Mouse (Mus musculus) cerebral cortex, adult 2 months (tissue): ENCODE data around the gene 1700067P10Rik.

Source experiments
- WGBS: fragments of 180-500 bp; shearing (Covaris S2); methylation state at CpG from one replicate; pipeline ENCODE4 v1.1.7; 2018; 5-methylcytosine and 5-hydroxymethylcytosine counted together

1700067P10Rik gene

DNA sequence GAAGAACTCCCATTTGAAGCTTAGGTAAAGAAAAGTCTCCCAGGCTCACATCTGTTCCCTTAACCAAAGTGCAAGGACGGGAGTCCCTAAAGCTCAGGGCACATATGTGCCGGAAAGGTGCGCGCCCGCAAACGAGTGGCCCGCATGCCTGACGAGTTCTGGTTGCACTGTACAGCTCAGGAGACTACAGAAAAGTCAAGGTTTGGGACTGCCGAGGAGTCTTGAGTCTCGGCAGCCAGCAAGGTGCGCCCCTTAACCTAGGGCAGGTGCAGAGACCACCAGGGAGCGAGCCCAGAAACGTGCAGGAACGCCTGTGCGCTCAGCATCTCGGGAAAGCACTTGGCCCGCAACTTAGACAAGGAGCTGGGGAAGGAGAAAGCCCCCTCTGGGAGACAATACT, 7.2 kb downstream of the 1700067P10Rik start:
- WGBS = 14% methylated on average over 17 of the region's 17 CpGs

DNA sequence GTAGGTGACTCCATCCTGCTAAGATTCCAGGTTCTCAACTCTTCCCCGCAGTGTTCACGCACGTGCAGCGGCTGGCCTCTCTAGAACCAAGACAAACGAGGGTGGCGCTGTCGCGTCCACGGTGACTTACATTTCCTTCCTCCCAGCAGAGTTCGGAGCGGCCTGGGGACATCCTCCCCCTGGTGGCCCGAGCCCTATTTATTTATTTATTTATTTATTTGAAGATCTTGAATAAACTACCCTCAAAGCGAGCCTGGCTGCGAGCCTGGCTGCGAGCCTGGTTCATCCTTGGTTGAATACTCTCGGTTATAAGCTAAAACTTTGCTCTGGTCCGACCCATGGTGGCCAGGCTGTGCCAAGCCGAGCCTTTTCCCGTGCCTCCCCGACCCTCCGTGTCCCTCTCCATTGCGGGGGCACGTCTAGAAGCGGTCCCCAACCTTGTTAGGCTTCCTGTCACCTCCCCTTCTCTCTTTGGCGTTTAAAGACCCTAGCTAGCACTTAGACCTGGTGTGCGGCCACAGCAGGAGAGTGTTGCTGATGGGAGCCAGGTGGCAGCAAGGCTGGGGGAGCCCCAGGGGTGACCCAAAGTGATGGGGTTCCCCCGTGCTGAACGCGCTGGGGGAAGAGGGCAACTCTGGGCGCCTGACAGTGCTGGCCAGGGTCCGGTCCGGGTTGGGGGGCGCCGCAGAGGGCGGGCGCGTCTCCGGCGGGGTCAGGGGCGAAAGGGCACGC, 8.1 kb downstream of the 1700067P10Rik start:
- WGBS = 2% methylated on average over 40 of the region's 41 CpGs

DNA sequence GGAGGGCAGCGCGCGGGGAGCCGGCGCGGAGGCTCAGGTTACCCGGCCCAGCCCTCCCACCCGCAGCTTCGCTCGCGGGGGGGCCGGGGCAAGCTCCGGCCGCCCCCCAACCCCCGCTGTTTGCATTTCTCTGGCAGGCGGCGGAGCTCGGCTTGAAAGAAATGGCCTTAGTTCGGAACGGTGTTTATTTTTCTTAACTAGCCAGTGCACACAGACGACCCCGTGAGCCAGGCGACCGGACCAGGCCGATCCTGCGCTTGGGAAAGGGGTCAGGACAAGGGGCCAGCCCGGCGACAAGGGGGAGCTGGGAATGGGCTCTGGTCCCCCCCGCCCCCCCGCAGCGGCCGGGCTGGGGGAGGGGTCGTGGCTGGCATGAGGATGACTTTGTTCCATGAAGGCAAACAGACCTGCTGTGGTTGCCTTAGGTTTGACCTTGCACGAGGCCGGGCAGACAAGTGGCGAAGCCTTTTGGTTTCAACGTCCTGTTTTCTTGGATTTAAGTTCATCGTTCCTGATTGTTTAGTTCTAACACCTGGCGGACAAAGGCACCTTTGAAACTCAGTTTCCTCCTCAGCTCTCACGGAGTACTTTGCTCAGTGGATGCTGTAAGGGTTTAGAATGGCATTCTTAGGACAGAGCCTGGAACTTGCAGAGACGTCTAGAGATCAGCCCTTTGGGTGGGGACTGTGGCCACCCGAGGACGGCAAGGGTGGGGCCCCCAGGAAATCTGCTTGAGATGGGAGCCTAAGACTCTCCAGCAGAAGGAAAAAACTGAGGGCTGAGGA, 8.8 kb downstream of the 1700067P10Rik start:
- 2% methylated on average over 37 of the region's 43 CpGs for WGBS

DNA sequence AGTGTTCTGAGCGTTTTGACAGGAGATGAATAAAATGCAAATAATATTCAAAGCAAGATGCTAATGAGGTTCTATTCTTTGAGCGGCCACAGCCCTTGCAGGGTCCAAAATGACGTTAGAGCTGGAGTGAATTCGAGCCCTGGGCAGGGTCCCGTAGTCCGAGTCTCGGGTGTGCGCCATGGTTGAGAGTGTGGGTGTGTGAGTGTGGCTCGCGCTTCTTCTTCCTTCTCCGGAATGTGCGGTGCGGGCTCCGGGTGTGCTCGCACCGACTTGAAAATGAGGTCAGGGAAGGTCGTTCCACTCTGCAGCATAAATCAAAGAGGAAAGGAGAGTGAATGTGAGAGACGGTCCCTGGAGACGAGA, 9.4 kb downstream of the 1700067P10Rik start:
- under 1% methylated on average over 19 of the region's 19 CpGs for WGBS

DNA sequence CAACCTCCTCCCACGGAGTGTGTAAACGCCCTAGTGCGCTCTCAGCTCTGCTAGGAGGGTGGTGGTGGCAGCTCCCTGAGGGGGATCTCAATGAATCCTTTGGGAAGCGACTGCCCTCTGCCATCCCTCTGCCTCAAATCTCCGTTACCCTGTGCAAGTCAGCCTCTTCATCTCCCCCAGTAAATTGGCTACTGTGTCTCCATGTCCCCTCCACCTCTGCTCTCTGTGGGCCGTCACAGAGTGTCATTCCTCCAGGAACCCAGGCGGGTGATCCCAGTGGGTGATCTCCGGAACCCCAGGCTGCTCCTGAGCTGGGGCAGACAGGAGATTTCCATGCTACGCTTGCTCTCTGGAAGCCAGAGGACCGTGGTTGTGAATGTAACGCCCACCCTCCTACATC, 10.2 kb downstream of the 1700067P10Rik start:
- 11% methylated on average over 11 of the region's 11 CpGs for WGBS

DNA sequence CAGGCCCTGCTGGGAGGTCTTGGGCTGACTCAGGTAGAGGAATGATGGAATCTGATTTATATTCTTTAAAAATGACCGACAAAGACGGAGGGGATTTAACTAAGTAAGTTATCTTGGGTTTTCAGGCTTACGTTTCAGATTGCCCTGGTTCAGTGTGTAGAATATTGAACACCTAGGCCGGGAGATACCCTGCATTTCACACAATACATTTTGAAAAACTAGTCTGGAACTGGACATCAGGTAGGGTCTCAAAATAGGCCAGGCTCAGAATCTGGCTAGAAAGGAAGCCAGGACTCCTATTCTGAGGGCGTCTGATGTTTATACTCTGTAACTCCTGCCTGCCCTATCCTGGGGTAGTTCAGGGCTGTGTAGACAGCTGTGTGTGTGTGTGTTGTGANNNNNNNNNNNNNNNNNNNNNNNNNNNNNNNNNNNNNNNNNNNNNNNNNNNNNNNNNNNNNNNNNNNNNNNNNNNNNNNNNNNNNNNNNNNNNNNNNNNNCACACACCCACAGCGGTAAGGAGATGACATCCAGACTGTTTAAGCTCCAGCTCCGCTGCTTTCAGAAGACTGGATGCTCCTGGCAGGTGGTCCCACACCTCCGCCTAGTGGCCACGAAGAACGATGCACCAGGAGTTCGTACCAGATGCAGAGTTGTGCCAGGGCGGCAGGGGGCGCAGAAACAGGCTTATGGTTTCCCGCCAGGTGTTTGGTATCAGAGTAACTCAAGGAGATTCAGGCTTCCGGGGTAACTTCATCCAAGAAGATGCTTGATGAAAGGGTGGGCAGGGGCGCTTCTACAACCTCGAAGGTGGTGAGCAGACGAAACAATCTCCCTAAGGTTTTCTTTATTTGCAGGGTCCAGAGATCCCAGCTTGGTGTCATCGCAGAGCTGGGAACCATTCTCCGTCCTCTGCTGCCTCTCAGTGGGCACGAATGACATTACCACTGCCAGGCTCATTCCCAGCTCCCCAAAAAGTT, 11.6 kb downstream of the 1700067P10Rik start:
- 13% methylated on average over 20 of the region's 21 CpGs for WGBS

DNA sequence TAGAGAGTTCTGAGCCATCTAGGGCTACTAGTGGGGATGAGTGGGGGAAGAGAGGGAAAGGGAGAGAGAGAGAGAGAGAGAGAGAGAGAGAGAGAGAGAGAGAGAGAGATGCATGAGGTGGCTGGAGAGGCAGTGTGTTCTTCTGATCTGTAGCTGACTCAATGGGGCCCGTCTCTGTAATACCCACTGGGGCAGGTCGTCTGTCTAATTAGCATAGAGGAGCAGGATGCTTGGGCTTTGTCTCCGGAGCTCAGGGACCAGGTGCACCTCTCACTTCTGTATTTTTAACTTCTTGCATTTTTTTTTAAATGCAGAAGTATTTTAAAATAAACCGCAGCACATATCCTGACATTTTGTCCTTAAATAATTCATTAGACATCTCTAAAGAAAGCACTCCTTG, 18.2 kb downstream of the 1700067P10Rik start:
- 42% methylated on average over 4 of the region's 4 CpGs for WGBS

DNA sequence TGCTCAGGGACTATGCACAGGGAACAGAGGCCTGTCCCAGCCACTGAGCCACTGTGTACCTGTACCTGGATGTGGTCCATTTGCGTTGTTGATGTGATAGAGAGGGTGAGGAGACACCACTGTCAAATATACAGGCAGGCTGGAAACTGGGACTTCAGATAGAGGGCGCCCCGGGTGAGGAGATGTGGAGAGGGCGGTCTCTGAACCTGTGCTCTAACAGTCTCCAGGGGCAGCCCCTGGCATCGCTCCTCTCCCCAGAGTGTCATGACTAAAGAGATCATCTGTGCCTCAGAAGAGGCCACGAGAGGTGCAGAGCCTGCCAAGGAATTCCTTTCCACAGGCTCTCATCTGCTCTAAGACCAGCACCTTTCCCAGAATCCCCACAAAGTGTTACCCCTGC, 18.7 kb downstream of the 1700067P10Rik start:
- 70% methylated on average over 6 of the region's 6 CpGs for WGBS

DNA sequence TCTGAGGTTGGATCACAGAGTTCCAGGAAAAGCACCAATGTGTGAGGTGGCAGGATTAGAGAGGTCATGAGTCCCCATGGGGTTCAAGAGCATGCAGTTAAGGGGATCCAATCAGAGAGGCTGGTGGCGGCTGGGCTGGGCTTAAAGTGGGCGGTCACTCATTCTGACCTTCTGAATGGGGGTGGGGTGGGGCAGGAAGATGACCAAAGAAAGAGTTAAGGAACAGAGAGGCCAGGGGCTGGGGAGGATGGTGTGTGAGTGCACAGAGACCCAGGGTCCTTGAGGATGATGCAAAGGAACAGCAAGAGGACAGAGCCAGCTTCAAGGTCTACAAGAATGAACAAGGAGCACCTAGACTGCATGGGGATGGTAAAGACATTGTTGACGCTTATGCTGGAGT, 19.4 kb downstream of the 1700067P10Rik start:
- WGBS = 88% methylated on average over 3 of the region's 3 CpGs

DNA sequence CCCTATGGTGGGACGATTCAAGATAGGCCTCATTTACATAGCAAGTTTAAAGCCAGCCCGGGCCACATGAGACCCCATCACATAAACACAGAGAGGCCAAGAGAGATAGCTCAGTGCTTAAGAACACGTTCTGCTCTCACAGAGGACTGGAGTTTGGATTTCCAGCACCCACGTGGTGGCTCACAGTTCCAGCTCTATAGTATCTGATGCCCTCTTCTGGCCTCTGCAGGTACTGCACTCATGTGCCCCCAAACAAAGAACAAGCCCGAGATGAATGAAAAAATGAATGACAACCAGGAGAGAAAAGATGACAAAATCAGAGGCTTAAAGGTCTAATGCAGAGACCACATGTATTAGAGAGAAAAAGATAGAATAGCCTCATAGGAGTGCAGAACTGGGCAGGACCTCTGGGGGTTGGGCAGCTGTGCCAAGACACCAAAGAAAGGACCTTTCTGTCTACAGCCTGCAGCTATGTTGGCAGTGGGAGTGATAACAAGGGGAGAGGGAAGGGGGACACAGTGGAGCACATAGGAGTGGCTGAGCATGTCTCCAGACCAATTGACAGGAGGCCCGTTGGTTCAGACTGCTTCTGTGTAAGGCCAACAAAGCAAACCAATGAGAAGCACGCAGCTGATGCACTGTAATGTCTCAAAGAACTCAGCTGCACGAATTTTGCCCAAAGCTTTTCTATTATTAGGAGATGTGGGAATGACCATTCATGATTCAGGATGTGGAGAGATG, 21.6 kb downstream of the 1700067P10Rik start:
- 38% methylated on average over 8 of the region's 8 CpGs for WGBS

DNA sequence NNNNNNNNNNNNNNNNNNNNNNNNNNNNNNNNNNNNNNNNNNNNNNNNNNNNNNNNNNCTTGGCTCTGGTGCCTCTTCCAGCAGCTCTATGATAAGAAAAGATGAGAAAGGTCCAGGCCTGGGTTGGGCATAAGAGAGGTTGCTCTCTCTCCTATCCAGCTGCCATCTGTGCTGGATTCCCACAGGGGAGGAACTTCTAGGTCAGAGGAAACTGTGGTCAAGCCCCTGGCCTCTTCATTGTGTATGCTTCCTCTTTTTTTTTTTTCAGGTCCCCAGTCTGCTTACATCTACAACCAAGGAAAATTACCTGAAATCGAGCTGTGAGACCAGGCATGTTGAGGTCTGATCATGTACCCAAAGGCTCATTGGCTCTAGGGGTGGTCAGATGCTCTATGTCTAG, 29.5 kb downstream of the 1700067P10Rik start:
- 83% methylated on average over 1 of the region's 1 CpGs for WGBS

DNA sequence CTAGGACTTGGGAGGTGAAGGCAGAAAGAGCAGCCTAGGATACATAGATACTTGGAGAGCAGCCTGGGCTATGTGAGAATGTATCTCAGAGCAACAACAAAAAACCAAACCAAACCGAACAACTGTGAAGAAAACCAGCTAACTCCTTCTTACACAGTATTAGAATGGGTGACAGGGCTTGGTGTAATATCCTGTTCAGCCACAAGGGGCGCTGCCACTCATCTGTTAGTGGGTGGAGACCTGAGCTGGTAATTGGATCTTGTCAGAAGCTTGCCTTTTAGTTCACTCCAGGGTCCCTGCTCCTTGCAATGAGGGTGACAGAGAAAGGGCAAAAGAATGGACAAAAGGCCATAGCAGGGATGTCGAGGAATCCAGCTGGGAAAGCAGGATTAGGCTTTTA, 30.5 kb downstream of the 1700067P10Rik start:
- 22% methylated on average over 3 of the region's 3 CpGs for WGBS

DNA sequence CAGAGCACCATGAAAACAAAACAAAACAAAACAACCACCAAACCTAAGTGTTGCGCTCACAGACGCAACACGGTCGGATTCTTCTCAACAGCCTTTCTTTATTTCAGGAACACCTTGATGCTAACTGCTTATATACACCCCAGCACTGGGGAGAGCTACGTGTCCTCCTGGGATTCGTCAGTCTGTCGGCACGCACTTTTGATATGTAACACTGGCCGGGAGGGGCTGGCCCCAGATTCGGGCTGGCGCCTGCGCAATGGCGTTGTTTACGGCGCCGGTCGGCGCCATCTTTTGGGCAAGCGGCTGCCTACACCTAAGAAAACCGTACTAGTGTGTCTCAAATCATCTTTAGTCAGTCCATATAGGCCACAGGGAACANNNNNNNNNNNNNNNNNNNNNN, 31.3 kb downstream of the 1700067P10Rik start:
- WGBS = 94% methylated on average over 20 of the region's 20 CpGs

DNA sequence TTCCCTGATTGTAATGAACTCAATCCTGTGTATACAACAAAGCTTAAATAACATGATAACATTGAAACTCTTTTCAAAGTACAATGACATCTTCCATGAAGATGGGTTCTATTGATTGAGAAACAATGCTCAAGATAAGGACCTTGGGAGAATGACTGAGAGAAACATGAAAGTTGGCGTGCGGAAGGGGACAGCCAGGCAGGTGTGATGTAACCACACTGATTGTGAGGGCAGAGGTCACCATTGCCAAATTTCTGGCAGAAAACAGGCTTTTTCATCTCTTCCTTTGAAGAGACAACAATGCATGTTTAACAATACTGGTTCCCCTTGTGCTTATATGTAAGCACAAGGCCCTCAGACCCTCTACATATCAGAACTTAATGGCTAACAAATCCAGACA, 43.7 kb downstream of the 1700067P10Rik start:
- WGBS = 93% methylated on average over 2 of the region's 2 CpGs
